Mouse (Mus musculus): ENCODE data around the gene Edem3. TPM values are rescaled to one million over a fixed set of nuclear protein-coding genes. Genes with fewer than 3 reads are reported as not detected.

Edem3 gene
- total and polyA plus RNA-seq, 2 experiments from 2014 or later = 10.8 to 28.4 TPM

DNA sequence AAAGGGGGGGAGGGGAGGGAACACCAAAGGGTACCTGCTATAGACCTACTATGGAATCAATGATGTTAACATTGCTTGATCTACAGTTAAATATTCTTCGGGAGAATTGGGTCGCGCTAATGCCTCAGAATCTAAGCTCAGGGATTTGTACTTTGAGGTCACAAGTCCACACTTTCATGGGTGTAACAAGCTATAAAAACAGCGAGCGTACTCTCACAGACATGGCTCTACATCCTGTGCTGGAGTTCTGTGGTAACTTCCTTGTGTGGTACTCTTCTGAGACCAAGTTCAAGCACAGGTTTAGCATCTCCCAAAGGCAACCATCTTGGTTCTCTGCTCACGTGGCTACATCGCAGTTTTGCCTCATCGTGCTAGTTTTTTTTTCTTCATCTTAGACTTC lies 106.9 kb downstream of the Edem3 start:
- ATAC-seq = no peak
- 87% methylated on average over 8 of the region's 8 CpGs for WGBS
- Histone ChIP-seq H3K36me3 (ENCODE audit: insufficient read depth, low read length) (no peaks in the 10 kb centered on the region), H3K9me3 (ENCODE audit: low read length) (no peaks in the 10 kb centered on the region), H3K4me3 (ENCODE audit: low read length) (no peak overlapping the region), H3K27me3 (ENCODE audit: insufficient read depth, low read length) (no peaks in the 10 kb centered on the region), H3K9ac (replicated peaks; ENCODE audit: low read length) (no peak overlapping the region), H3K27ac (no peak overlapping the region), H3K4me1 (ENCODE audit: insufficient read depth, low read length) (no peaks in the 10 kb centered on the region), H3K4me2 (ENCODE audit: low read depth, low read length) (no peak overlapping the region)
- TF ChIP-seq CTCF (IDR thresholded peaks at IDR 0.05; ENCODE audit: low read depth) = no peak
- DNase-seq (ENCODE audit: low spot score) = no peak

DNA sequence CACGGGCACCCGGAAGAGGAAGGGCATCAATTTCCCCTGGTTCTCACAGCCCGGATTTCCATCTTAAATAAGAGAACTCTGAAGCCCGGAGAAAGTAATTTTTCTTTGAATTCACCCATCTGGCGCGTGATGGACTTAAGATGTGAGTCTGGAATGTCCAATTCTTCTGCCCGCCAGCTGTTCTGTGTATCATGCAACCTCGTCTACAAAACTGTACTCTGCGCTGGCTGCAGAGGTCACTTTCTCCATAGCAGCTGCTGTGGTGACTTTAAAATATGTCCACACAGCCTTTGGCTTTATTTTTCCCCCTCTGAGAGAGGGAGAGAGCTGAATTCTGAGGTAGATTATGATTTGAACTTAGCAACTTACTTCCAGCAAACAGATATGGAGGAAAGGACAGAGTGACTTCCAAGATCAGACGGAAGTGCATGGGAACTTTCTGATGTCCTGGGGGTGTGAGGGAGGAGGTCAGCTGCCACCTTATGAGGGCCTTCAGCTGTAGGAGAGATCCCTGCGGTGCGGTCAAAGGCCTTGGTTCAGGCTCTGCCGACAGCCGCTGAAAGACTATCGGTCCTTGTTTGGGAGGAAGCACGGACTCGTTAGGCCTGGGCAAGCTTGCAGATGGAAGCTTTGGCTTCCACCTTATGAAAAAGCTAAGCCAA lies 108.1 kb downstream of the Edem3 start:
- no peak for ATAC-seq

DNA sequence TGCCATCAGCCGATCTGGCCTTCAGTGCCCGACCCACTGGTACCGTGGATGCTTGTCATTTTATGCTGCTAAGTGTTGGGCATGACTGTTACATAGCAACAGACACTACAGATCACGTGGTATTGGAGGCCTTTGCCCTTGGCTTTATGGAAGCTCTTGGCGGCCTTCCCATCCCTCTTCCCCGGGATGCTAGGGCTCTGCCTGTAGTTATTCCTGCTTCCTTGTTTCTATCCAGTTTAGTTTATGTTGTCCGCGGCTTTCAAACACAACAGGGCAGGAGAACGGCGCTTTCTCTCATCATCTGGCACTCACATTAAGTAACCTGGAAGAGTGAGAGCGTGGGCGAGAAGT lies 108.6 kb downstream of the Edem3 start:
- H3K36me3 ChIP-seq (ENCODE audit: insufficient read depth, low read length) = no peaks in the 10 kb centered on the region
- H3K4me1 ChIP-seq (ENCODE audit: insufficient read depth, low read length) = no peaks in the 10 kb centered on the region
- peak; percentile 58; the same call in 1 of the 2 replicates for ATAC-seq
- H3K27ac ChIP-seq = no peak overlapping the region
- H3K9ac ChIP-seq (replicated peaks; ENCODE audit: low read length) = no peak overlapping the region
- no peak overlapping the region for H3K4me3 ChIP-seq (ENCODE audit: low read length)
- no peaks in the 10 kb centered on the region for H3K9me3 ChIP-seq (ENCODE audit: low read length)
- WGBS = 61% methylated on average over 12 of the region's 12 CpGs
- peak; percentile 57 for DNase-seq (ENCODE audit: low spot score)
- TF ChIP-seq CTCF (IDR thresholded peaks at IDR 0.05; ENCODE audit: low read depth) = no peak
- H3K27me3 ChIP-seq (ENCODE audit: insufficient read depth, low read length) = no peaks in the 10 kb centered on the region
- no peak overlapping the region for H3K4me2 ChIP-seq (ENCODE audit: low read depth, low read length)

More for the DNA sequence above, 108.1 kb downstream of the Edem3 start:
- H3K4me1 ChIP-seq (ENCODE audit: insufficient read depth, low read length) = no peaks in the 10 kb centered on the region
- H3K4me3 ChIP-seq (ENCODE audit: low read length) = no peak overlapping the region
- H3K9me3 ChIP-seq (ENCODE audit: low read length) = no peaks in the 10 kb centered on the region
- no peak overlapping the region for H3K4me2 ChIP-seq (ENCODE audit: low read depth, low read length)
- TF ChIP-seq CTCF (IDR thresholded peaks at IDR 0.05; ENCODE audit: low read depth) = no peak
- WGBS = 70% methylated on average over 17 of the region's 17 CpGs
- no peak overlapping the region for H3K27ac ChIP-seq
- H3K9ac ChIP-seq (replicated peaks; ENCODE audit: low read length) = no peak overlapping the region
- no peaks in the 10 kb centered on the region for H3K36me3 ChIP-seq (ENCODE audit: insufficient read depth, low read length)
- no peaks in the 10 kb centered on the region for H3K27me3 ChIP-seq (ENCODE audit: insufficient read depth, low read length)
- DNase-seq (ENCODE audit: low spot score) = no peak

DNA sequence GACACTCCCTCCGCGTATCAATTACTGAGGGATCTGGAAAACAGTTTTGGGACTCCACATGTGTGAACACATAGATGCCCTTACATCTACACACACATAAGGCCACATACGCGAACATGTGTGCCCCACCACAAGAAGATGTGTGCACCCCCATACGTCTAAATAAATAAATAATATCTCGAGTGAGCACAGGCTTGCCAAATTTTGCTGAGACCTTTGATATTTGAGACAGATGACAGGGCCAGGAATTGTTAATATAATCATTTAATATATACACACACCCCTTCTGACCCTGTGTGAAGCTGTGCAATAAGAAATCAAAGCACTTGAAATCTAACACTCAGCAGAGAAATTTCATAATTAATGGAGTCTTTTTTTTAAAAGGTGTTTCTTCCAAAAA lies 109.2 kb downstream of the Edem3 start:
- H3K36me3 ChIP-seq (ENCODE audit: insufficient read depth, low read length) = no peaks in the 10 kb centered on the region
- no peak overlapping the region for H3K4me3 ChIP-seq (ENCODE audit: low read length)
- no peaks in the 10 kb centered on the region for H3K27me3 ChIP-seq (ENCODE audit: insufficient read depth, low read length)
- no peaks in the 10 kb centered on the region for H3K9me3 ChIP-seq (ENCODE audit: low read length)
- H3K9ac ChIP-seq (replicated peaks; ENCODE audit: low read length) = no peak overlapping the region
- no peaks in the 10 kb centered on the region for H3K4me1 ChIP-seq (ENCODE audit: insufficient read depth, low read length)
- DNase-seq (ENCODE audit: low spot score) = no peak
- TF ChIP-seq CTCF (IDR thresholded peaks at IDR 0.05; ENCODE audit: low read depth) = no peak
- WGBS = 90% methylated on average over 6 of the region's 6 CpGs
- no peak overlapping the region for H3K4me2 ChIP-seq (ENCODE audit: low read depth, low read length)
- no peak for ATAC-seq
- no peak overlapping the region for H3K27ac ChIP-seq

Other genes starting within 250 kb of the Edem3 start
- 1.6 and 2.6 TPM in 2 replicates for gene Fam129a, start 184.2 kb upstream of the Edem3 start, total RNA-seq (2014; rRNA removed)
- 1.7 and 2.0 TPM in 2 replicates for gene Fam129a, start 184.2 kb upstream of the Edem3 start, polyA plus RNA-seq (2015; fragmentation: Nextera tagmentation; extraction: Ambion mirVana)

All from hindbrain, postnatal 0 days (tissue).